Mouse (Mus musculus): ENCODE measurements at regions not wholly inside any gene's neighbourhood (a gene's known extent, or its start where the extent isn't known, plus 50 kb on each side); places are given as distances from the start of the nearest gene placed in this dataset.
A peak's percentile ranks its signal among the peaks of the same experiment; 100 is the strongest.

- Histone ChIP-seq H3K9me3 (ENCODE audit: low read length) (peaks cover 7% of the 10 kb centered on the region), H3K4me3 (replicated peaks; ENCODE audit: low read length) (no peak overlapping the region), H3K36me3 (ENCODE audit: insufficient read depth, low read length) (no peaks in the 10 kb centered on the region), H3K27me3 (ENCODE audit: insufficient read depth, low read length) (peaks cover 32% of the 10 kb centered on the region), H3K4me1 (replicated peaks; ENCODE audit: low read depth, low read length) (peaks cover 82% of the 10 kb centered on the region)
- TF ChIP-seq CTCF (conservative IDR thresholded peaks at IDR 0.05; ENCODE audit: low read length), result no peak
- TF ChIP-seq NANOG (IDR thresholded peaks at IDR 0.05; ENCODE audit: borderline replicate concordance, low read length), result no peak
- TF ChIP-seq POU5F1 (IDR thresholded peaks at IDR 0.05; ENCODE audit: borderline replicate concordance, low read length), result no peak
These were observed 143.2 kb downstream of the Foxo1 start for GRCm38 (mm10) chr3:52411356-52411755.

- Histone ChIP-seq H3K4me1 (replicated peaks; ENCODE audit: low read depth, low read length) (peaks cover 85% of the 10 kb centered on the region), H3K9me3 (ENCODE audit: low read length) (peaks cover 7% of the 10 kb centered on the region), H3K36me3 (ENCODE audit: insufficient read depth, low read length) (no peaks in the 10 kb centered on the region), H3K27me3 (ENCODE audit: insufficient read depth, low read length) (peaks cover 27% of the 10 kb centered on the region), H3K4me3 (replicated peaks; ENCODE audit: low read length) (no peak overlapping the region)
- no peak for TF ChIP-seq CTCF (conservative IDR thresholded peaks at IDR 0.05; ENCODE audit: low read length)
- no peak for TF ChIP-seq NANOG (IDR thresholded peaks at IDR 0.05; ENCODE audit: borderline replicate concordance, low read length)
- TF ChIP-seq POU5F1 (IDR thresholded peaks at IDR 0.05; ENCODE audit: borderline replicate concordance, low read length), result no peak
These were observed 141.3 kb downstream of the Foxo1 start for GRCm38 (mm10) chr3:52409465-52409864.

GRCm38 (mm10) chr3:52406778-52407318 lies 138.7 kb downstream of the Foxo1 start:
- Histone ChIP-seq H3K9me3 (ENCODE audit: low read length) (peaks cover 6% of the 10 kb centered on the region), H3K4me3 (replicated peaks; ENCODE audit: low read length) (no peak overlapping the region), H3K4me1 (replicated peaks; ENCODE audit: low read depth, low read length) (peaks cover 85% of the 10 kb centered on the region), H3K27me3 (ENCODE audit: insufficient read depth, low read length) (peaks cover 27% of the 10 kb centered on the region), H3K36me3 (ENCODE audit: insufficient read depth, low read length) (no peaks in the 10 kb centered on the region)
- no peak for TF ChIP-seq CTCF (conservative IDR thresholded peaks at IDR 0.05; ENCODE audit: low read length)
- no peak for TF ChIP-seq POU5F1 (IDR thresholded peaks at IDR 0.05; ENCODE audit: borderline replicate concordance, low read length)
- TF ChIP-seq NANOG (IDR thresholded peaks at IDR 0.05; ENCODE audit: borderline replicate concordance, low read length), result no peak

- Histone ChIP-seq H3K4me3 (replicated peaks; ENCODE audit: low read length) (0 out of 2 replicates have a peak overlapping the region, but pooled peaks have one; percentile 30), H3K36me3 (ENCODE audit: insufficient read depth, low read length) (no peaks in the 10 kb centered on the region)
- TF ChIP-seq POU5F1 (IDR thresholded peaks at IDR 0.05; ENCODE audit: borderline replicate concordance, low read length) (no peak), CTCF (conservative IDR thresholded peaks at IDR 0.05; ENCODE audit: low read length) (no peak), NANOG (IDR thresholded peaks at IDR 0.05; ENCODE audit: borderline replicate concordance, low read length) (no peak)
These were observed 136.5 kb downstream of the Foxo1 start for GRCm38 (mm10) chr3:52404636-52405035.

GRCm38 (mm10) chr3:52403032-52403431 lies 134.9 kb downstream of the Foxo1 start:
- Histone ChIP-seq H3K36me3 (ENCODE audit: insufficient read depth, low read length) (no peaks in the 10 kb centered on the region), H3K4me3 (replicated peaks; ENCODE audit: low read length) (no peak overlapping the region), H3K27me3 (ENCODE audit: insufficient read depth, low read length) (peaks cover 12% of the 10 kb centered on the region), H3K4me1 (replicated peaks; ENCODE audit: low read depth, low read length) (peaks cover 91% of the 10 kb centered on the region), H3K9me3 (ENCODE audit: low read length) (no peaks in the 10 kb centered on the region)
- no peak for TF ChIP-seq NANOG (IDR thresholded peaks at IDR 0.05; ENCODE audit: borderline replicate concordance, low read length)
- no peak for TF ChIP-seq CTCF (conservative IDR thresholded peaks at IDR 0.05; ENCODE audit: low read length)
- no peak for TF ChIP-seq POU5F1 (IDR thresholded peaks at IDR 0.05; ENCODE audit: borderline replicate concordance, low read length)

More at GRCm38 (mm10) chr3:52404636-52405035, 136.5 kb downstream of the Foxo1 start:
- Histone ChIP-seq H3K27me3 (ENCODE audit: insufficient read depth, low read length) (peaks cover 19% of the 10 kb centered on the region), H3K4me1 (replicated peaks; ENCODE audit: low read depth, low read length) (peaks cover 84% of the 10 kb centered on the region), H3K9me3 (ENCODE audit: low read length) (no peaks in the 10 kb centered on the region)
